Mouse (Mus musculus): ENCODE results near the gene Slc27a1. TPM values are rescaled to one million over a fixed set of nuclear protein-coding genes. Genes with fewer than 3 reads are reported as not detected.

The Slc27a1 gene
- polyA plus RNA-seq, 1 experiment from 2014 or later = 4.1 TPM

GRCm38 (mm10) chr8:71604021-71604420 lies 35.3 kb downstream of the Slc27a1 start:
- peaks cover 57% of the 10 kb centered on the region for H3K27me3 ChIP-seq (replicated peaks)

GRCm38 (mm10) chr8:71610822-71611651 lies 42.4 kb downstream of the Slc27a1 start, which contains the start of gene Colgalt1:
Gene Colgalt1 (plus strand): TSS chr8:71610998.
- WGBS (ENCODE audit: insufficient replicate concordance) = under 1% methylated on average over 77 of the region's 82 CpGs
- Histone ChIP-seq H3K9me3 (replicated peaks) (no peaks in the 10 kb centered on the region), H3K9ac (peak within 1 kb of the TSS; percentile 89), H3K4me2 (peak within 1 kb of the TSS; percentile 99), H3K27me3 (replicated peaks) (no peaks in the 10 kb centered on the region), H3K4me3 (peak within 1 kb of the TSS; percentile 89), H3K36me3 (peaks cover 36% of the 10 kb centered on the region), H3K27ac (peak within 1 kb of the TSS; percentile 88), H3K4me1 (peaks cover 42% of the 10 kb centered on the region)
- peak; percentile 99 for ATAC-seq

More at GRCm38 (mm10) chr8:71604021-71604420, 35.3 kb downstream of the Slc27a1 start:
- peaks cover 2% of the 10 kb centered on the region; the same call in 1 of the 2 replicates for H3K36me3 ChIP-seq
- no peak overlapping the region for H3K4me3 ChIP-seq
- H3K4me1 ChIP-seq = peaks cover 21% of the 10 kb centered on the region
- H3K9me3 ChIP-seq (replicated peaks) = no peaks in the 10 kb centered on the region
- WGBS (ENCODE audit: insufficient replicate concordance) = 63% methylated on average over 7 of the region's 7 CpGs
- no peak for ATAC-seq
- H3K4me2 ChIP-seq = no peak overlapping the region
- no peak overlapping the region for H3K27ac ChIP-seq
- no peak overlapping the region for H3K9ac ChIP-seq

- ATAC-seq = no peak
- 44% methylated on average over 5 of the region's 5 CpGs for WGBS (ENCODE audit: insufficient replicate concordance)
- Histone ChIP-seq H3K9me3 (replicated peaks) (no peaks in the 10 kb centered on the region), H3K36me3 (peaks cover 47% of the 10 kb centered on the region), H3K27me3 (replicated peaks) (no peaks in the 10 kb centered on the region), H3K4me2 (peak overlapping the region; percentile 99), H3K27ac (no peak overlapping the region), H3K4me1 (peaks cover 38% of the 10 kb centered on the region), H3K9ac (peak overlapping the region; percentile 89), H3K4me3 (peak overlapping the region; percentile 89)
Measured at GRCm38 (mm10) chr8:71612141-71612540, 43.5 kb downstream of the Slc27a1 start.

- Histone ChIP-seq H3K4me2 (no peak overlapping the region), H3K4me3 (no peak overlapping the region), H3K36me3 (peaks cover 59% of the 10 kb centered on the region), H3K27ac (no peak overlapping the region), H3K4me1 (peaks cover 38% of the 10 kb centered on the region), H3K9me3 (replicated peaks) (no peaks in the 10 kb centered on the region), H3K27me3 (replicated peaks) (no peaks in the 10 kb centered on the region), H3K9ac (no peak overlapping the region)
- ATAC-seq = no peak
- WGBS (ENCODE audit: insufficient replicate concordance) = 40% methylated on average over 4 of the region's 4 CpGs
Measured at GRCm38 (mm10) chr8:71613418-71613817, 44.7 kb downstream of the Slc27a1 start.

- H3K4me1 ChIP-seq = no peaks in the 10 kb centered on the region
- H3K4me2 ChIP-seq = no peak overlapping the region
- no peak for ATAC-seq
- H3K36me3 ChIP-seq = peaks cover 99% of the 10 kb centered on the region
- no peak overlapping the region for H3K27ac ChIP-seq
- no peak overlapping the region for H3K9ac ChIP-seq
- H3K27me3 ChIP-seq (replicated peaks) = no peaks in the 10 kb centered on the region
- peaks cover 20% of the 10 kb centered on the region for H3K9me3 ChIP-seq (replicated peaks)
- H3K4me3 ChIP-seq = no peak overlapping the region
- 87% methylated on average over 2 of the region's 2 CpGs for whole genome bisulfite sequencing (ENCODE audit: insufficient replicate concordance)
Measured at GRCm38 (mm10) chr8:71619786-71620185, 51.1 kb downstream of the Slc27a1 start.

- Histone ChIP-seq H3K36me3 (peaks cover 62% of the 10 kb centered on the region), H3K4me1 (peaks cover 32% of the 10 kb centered on the region), H3K4me2 (no peak overlapping the region), H3K27ac (no peak overlapping the region), H3K27me3 (replicated peaks) (peaks cover 9% of the 10 kb centered on the region), H3K9me3 (replicated peaks) (peaks cover 20% of the 10 kb centered on the region), H3K4me3 (no peak overlapping the region), H3K9ac (no peak overlapping the region)
- no peak for ATAC-seq
- 63% methylated on average over 1 of the region's 1 CpGs for WGBS (ENCODE audit: insufficient replicate concordance)
Measured at GRCm38 (mm10) chr8:71625088-71625487, 56.4 kb downstream of the Slc27a1 start.

- no peak overlapping the region for H3K4me3 ChIP-seq
- peaks cover 25% of the 10 kb centered on the region for H3K27me3 ChIP-seq (replicated peaks)
- WGBS (ENCODE audit: insufficient replicate concordance) = 73% methylated on average over 9 of the region's 9 CpGs
- ATAC-seq = no peak
- peaks cover 35% of the 10 kb centered on the region for H3K4me1 ChIP-seq
- no peak overlapping the region for H3K4me2 ChIP-seq
- H3K9me3 ChIP-seq (replicated peaks) = peaks cover 16% of the 10 kb centered on the region
- H3K27ac ChIP-seq = no peak overlapping the region
- H3K9ac ChIP-seq = no peak overlapping the region
- H3K36me3 ChIP-seq = peaks cover 45% of the 10 kb centered on the region
Measured at GRCm38 (mm10) chr8:71626753-71627152, 58.1 kb downstream of the Slc27a1 start.

- peaks cover 35% of the 10 kb centered on the region for H3K4me1 ChIP-seq
- H3K27me3 ChIP-seq (replicated peaks) = peaks cover 32% of the 10 kb centered on the region
- no peak overlapping the region for H3K4me3 ChIP-seq
- no peak overlapping the region for H3K9ac ChIP-seq
- H3K9me3 ChIP-seq (replicated peaks) = peaks cover 8% of the 10 kb centered on the region
- no peak overlapping the region for H3K4me2 ChIP-seq
- no peak for ATAC-seq
- peak overlapping the region; percentile 42; the same call in 1 of the 2 replicates for H3K27ac ChIP-seq
- WGBS (ENCODE audit: insufficient replicate concordance) = 36% methylated on average over 9 of the region's 9 CpGs
- peaks cover 38% of the 10 kb centered on the region for H3K36me3 ChIP-seq
Measured at GRCm38 (mm10) chr8:71627265-71628099, 58.8 kb downstream of the Slc27a1 start.

GRCm38 (mm10) chr8:71628396-71629095 lies 59.9 kb downstream of the Slc27a1 start:
- ATAC-seq = no peak
- H3K9ac ChIP-seq = peak overlapping the region; percentile 72

GRCm38 (mm10) chr8:71629096-71629697 lies 60.5 kb downstream of the Slc27a1 start:
- Histone ChIP-seq H3K4me1 (peaks cover 46% of the 10 kb centered on the region), H3K4me3 (peak overlapping the region; percentile 62), H3K27ac (peak overlapping the region; percentile 39; the same call in 1 of the 2 replicates), H3K36me3 (peaks cover 21% of the 10 kb centered on the region), H3K4me2 (peak overlapping the region; percentile 94), H3K9ac (peak overlapping the region; percentile 72), H3K9me3 (replicated peaks) (no peaks in the 10 kb centered on the region), H3K27me3 (replicated peaks) (peaks cover 50% of the 10 kb centered on the region)
- WGBS (ENCODE audit: insufficient replicate concordance) = under 1% methylated on average over 55 of the region's 55 CpGs
- peak; percentile 81 for ATAC-seq

More at GRCm38 (mm10) chr8:71628396-71629095, 59.9 kb downstream of the Slc27a1 start:
- WGBS (ENCODE audit: insufficient replicate concordance) = 6% methylated on average over 16 of the region's 16 CpGs
- Histone ChIP-seq H3K4me1 (peaks cover 40% of the 10 kb centered on the region), H3K4me2 (peak overlapping the region; percentile 94), H3K27me3 (replicated peaks) (peaks cover 43% of the 10 kb centered on the region), H3K36me3 (peaks cover 27% of the 10 kb centered on the region), H3K27ac (peak overlapping the region; percentile 39; the same call in 1 of the 2 replicates), H3K9me3 (replicated peaks) (no peaks in the 10 kb centered on the region), H3K4me3 (peak overlapping the region; percentile 62)

- H3K27me3 ChIP-seq (replicated peaks) = peaks cover 56% of the 10 kb centered on the region
Measured at GRCm38 (mm10) chr8:71629781-71630212, 61.1 kb downstream of the Slc27a1 start.

More at GRCm38 (mm10) chr8:71629781-71630212, 61.1 kb downstream of the Slc27a1 start:
- H3K4me1 ChIP-seq = peaks cover 52% of the 10 kb centered on the region
- peak overlapping the region; percentile 62 for H3K4me3 ChIP-seq
- peak; percentile 13 for ATAC-seq
- no peaks in the 10 kb centered on the region for H3K9me3 ChIP-seq (replicated peaks)
- WGBS (ENCODE audit: insufficient replicate concordance) = 5% methylated on average over 25 of the region's 25 CpGs
- peak overlapping the region; percentile 49; the same call in 1 of the 2 replicates for H3K9ac ChIP-seq
- peak overlapping the region; percentile 94 for H3K4me2 ChIP-seq
- H3K36me3 ChIP-seq = peaks cover 15% of the 10 kb centered on the region
- no peak overlapping the region for H3K27ac ChIP-seq

All from liver, embryonic 12.5 days (tissue).